Mouse (Mus musculus) bone marrow, adult 2 months (tissue): ENCODE data around the gene Apol7e. TPM values are rescaled to one million over a fixed set of nuclear protein-coding genes. Genes with fewer than 3 reads are reported as not detected.
A peak's percentile ranks its signal among the peaks of the same experiment; 100 is the strongest.
"Not testable (repeated sequence)": the region's sequence is repeated elsewhere in the genome, so short reads cannot be mapped to it uniquely, and the experiment has no call there.

Experiments
- H3K27ac ChIP-seq: fragments of 200-500 bp; 2 replicates; pipeline ENCODE4 v1.5.1; 2012; ENCODE audit warnings: low read depth, mild to moderate bottlenecking, control low read depth, inconsistent platforms, low read length; ENCODE audit not compliant: control insufficient read depth, poor library complexity, insufficient read depth
- H3K4me1 ChIP-seq: fragments of 200-500 bp; 2 replicates; pipeline ENCODE4 v1.6.1; 2011; ENCODE audit warnings: low read length; ENCODE audit not compliant: control insufficient read depth, insufficient read depth
- H3K4me3 ChIP-seq: fragments of 200-500 bp; replicated peaks from 2 replicates; pipeline ENCODE3; 2011; ENCODE audit warnings: mild to moderate bottlenecking, low read depth, low read length, control low read depth; ENCODE audit not compliant: control insufficient read depth
- CTCF ChIP-seq: fragments of 200-500 bp; IDR thresholded peaks from 2 replicates; pipeline ENCODE4 v1.5.1; 2011; ENCODE audit warnings: low read length, control low read depth; ENCODE audit not compliant: control insufficient read depth, insufficient read depth
- WGBS: fragments of 180-500 bp; shearing (Covaris S2); methylation state at CpG from one replicate; pipeline ENCODE4 v1.1.7; 2018; 5-methylcytosine and 5-hydroxymethylcytosine counted together
- polyA plus RNA-seq: library from polyadenylated mRNA; stranded (reverse); fragments of >200 nt; gene quantifications from 2 replicates; pipeline ENCODE4 v1.2.4, GENCODE M21; 2011; ENCODE audit warnings: low replicate concordance; ENCODE audit not compliant: missing spikeins, insufficient read depth, insufficient read length

Apol7e gene
- 0.88 and 4.3 TPM in 2 replicates for polyA plus RNA-seq

DNA sequence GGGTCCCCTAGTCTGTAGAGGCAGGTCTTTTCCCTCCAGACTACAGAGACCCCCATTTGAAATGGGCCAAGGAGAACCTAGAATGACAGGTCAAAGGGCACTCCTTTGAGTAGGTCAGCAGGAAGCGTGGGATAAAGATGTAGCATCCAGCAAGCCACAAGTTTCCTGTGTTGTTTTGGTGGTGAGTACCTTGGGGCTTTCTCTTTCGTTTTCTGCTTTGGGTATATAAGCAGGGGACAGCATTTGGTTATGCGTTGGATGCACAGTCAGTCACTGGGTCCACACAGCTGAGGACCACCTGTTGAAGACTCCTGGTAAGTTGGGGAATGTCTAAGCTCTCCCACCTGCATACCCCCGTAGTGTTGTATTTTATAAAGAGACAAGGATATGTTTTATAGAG lies at the start of gene Apol7e:
Apol7e (plus strand) TSS at position 202 of the 400 bp plus-strand sequence.
- not testable (repeated sequence) for H3K4me1 ChIP-seq, H3K4me3 ChIP-seq, H3K27ac ChIP-seq
- WGBS = 18% methylated on average over 4 of the region's 4 CpGs

- H3K27ac ChIP-seq, H3K4me3 ChIP-seq: not testable (repeated sequence)
Observed at GRCm38 (mm10) chr15:77651143-77651542, 47.5 kb upstream of the Apol7e start.

DNA sequence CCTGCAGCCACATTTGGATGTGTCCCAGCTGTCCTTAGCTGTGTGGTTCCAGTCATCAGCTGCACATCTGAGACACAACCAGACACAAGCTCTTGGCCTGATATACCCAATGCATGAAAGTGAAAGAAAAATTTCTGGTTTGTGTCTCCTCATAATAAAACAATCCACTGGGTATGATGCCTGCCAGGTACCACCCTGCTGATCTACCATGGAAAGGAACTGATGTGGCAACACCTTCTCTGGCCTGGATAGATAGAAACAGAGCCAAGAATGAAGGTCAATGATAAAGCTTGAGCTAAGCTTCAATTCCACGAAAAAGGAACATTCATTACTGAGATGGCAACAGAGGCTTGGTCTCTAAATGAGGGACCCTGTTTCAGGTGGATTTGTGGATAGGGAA lies 38.9 kb upstream of the Apol7e start:
- H3K27ac ChIP-seq, H3K4me1 ChIP-seq, H3K4me3 ChIP-seq: not testable (repeated sequence)
- WGBS = 57% methylated on average over 1 of the region's 1 CpGs

More at GRCm38 (mm10) chr15:77651143-77651542, 47.5 kb upstream of the Apol7e start:
- not testable (repeated sequence) for H3K4me1 ChIP-seq

DNA sequence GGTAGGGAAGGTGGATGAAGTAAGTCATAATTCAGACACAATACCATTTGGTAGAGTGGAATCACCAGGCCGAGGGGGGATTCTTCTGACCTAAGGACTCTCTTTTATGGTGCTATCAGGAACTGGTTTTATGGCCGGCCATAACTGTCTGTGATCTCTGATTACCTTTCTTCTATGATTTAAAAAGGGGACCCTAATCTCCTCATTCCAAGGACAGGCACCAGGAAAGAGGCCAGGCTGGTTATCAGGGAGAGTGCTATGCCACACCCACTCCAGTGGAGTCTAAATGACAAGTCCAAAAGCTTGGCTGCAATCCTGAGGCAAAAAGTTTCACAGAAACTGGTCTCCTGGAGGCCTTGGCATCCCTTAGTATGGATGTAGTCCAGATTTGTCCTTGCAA lies 36.8 kb upstream of the Apol7e start:
- H3K4me3 ChIP-seq, H3K4me1 ChIP-seq, H3K27ac ChIP-seq: not testable (repeated sequence)
- WGBS = 58% methylated on average over 2 of the region's 2 CpGs

DNA sequence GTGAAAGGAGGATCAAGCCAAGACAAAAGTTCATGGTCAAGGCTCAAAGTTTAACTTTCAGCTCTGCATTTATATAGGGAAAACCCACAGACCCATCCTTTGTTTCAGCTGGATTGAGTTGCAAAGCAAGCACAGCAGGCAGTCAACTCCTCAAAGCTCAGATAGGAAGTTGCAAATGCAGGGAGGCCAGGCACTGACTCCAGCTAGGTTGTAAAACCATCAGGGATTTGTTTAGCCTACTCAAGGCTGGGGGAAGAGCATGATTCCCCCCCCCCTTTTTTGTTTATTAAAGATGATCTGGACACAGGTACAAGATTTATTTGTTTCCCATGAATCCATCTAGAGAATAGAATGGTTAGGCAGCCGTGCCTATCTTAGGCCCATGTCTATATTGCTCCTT lies 24.6 kb upstream of the Apol7e start:
- not testable (repeated sequence) for H3K4me3 ChIP-seq, H3K4me1 ChIP-seq, H3K27ac ChIP-seq
- WGBS = 56% methylated on average over 1 of the region's 1 CpGs

DNA sequence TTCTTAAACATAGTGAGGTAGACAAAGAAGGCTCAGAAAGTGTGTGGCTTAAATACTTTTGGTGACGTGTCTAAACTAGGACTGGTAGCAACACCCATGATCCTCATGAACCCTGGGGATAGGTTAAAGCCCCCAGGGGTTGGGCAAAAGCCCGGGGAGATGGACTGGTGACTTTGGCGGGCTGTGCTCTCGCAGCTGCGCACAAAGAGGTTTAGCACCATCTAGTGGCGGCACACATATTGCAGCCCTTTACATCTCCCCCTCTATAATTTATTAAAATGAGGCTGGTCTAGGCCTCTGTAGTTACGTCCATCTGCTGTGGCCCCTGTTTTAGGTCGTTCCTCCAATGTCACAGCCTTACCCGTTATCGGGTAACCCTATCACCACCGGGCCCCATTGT lies 14.7 kb upstream of the Apol7e start:
- WGBS = 12% methylated on average over 11 of the region's 11 CpGs
- H3K4me3 ChIP-seq, H3K4me1 ChIP-seq, H3K27ac ChIP-seq: not testable (repeated sequence)
- peak; percentile 53; the same call in 1 of the 2 replicates for TF ChIP-seq CTCF

DNA sequence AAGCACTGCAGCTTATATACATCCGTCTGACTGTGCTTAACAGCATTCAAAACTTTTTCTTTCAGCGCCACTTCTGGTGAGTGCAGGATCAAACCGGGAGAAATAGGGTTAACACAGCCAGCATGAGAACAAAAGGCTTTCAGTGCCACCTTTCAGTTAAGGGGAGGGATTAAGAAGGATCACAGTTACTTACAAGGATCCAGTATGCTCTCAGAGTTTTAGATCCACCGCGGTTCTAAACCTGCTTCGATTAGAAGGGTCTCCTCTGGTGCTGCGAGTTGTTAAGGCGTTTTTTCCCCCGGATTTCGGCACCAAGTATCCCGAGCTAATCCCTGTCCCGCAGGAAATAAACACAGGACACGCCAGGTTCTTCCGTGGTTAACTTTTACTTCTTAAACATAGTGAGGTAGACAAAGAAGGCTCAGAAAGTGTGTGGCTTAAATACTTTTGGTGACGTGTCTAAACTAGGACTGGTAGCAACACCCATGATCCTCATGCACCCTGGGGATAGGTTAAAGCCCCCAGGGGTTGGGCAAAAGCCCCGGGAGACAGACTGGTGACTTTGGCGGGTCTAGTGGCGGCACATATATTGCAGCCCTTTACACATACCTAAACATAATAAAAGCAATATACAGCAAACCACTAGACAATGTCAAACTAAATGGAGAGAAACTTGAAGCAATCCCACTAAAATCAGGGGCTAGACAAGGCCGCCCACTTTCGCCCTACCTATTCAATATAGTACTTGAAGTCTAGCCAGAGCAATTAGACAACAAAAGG lies 6.9 kb upstream of the Apol7e start:
- not testable (repeated sequence) for H3K27ac ChIP-seq, H3K4me1 ChIP-seq, H3K4me3 ChIP-seq
- 11% methylated on average over 20 of the region's 20 CpGs for WGBS

GRCm38 (mm10) chr15:77694687-77695295 lies 3.9 kb upstream of the Apol7e start:
- H3K4me3 ChIP-seq, H3K4me1 ChIP-seq, H3K27ac ChIP-seq: not testable (repeated sequence)
- WGBS = 33% methylated on average over 13 of the region's 15 CpGs
- TF ChIP-seq CTCF = peak; percentile 50

DNA sequence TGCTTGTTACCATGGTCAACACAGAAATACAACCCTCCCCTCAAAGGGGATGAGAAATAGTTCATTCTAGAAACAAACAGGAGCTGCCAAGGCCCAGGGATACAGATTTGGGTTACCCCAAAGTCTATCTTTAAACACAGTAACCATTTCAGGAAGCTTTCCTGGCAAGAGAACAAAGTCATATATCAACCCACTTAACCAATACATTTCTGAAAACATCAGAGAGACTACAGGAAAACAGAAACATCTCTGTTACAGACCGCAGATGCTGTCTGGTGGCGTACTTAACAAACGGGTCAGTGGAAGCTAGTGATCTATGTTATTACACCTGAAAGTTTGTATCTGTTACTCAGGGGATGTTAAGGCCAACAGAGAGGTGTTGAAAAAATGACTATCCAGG lies 6.6 kb downstream of the Apol7e start:
- WGBS = 58% methylated on average over 3 of the region's 3 CpGs
- not testable (repeated sequence) for H3K4me1 ChIP-seq

GRCm38 (mm10) chr15:77708936-77709335 lies 10.3 kb downstream of the Apol7e start:
- H3K4me1 ChIP-seq, H3K27ac ChIP-seq, H3K4me3 ChIP-seq: not testable (repeated sequence)
- 60% methylated on average over 1 of the region's 1 CpGs for WGBS

More for the DNA sequence above, 6.6 kb downstream of the Apol7e start:
- not testable (repeated sequence) for H3K27ac ChIP-seq, H3K4me3 ChIP-seq

- WGBS = 70% methylated on average over 4 of the region's 6 CpGs
- H3K4me3 ChIP-seq, H3K4me1 ChIP-seq, H3K27ac ChIP-seq: not testable (repeated sequence)
Observed at GRCm38 (mm10) chr15:77718240-77718639, 19.6 kb downstream of the Apol7e start.

DNA sequence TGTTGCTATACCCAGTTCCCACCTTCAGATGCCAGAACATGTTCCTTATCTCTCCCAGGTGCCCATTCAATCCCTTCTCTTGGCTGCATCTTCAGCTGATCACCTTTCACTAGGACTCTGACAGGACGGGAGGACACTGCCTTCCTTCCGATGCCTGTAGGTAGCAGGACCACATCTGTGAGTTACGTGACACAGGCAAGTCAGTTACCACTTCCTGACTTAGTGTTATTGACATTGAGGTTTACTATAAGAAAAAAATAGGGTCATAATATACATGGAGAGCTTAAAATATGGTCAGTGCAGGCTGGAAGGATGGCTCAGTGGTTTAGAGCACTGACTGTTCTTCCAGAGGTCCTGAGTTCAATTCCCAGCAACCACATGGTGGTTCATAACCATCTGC lies 22.9 kb downstream of the Apol7e start:
- not testable (repeated sequence) for H3K4me1 ChIP-seq, H3K4me3 ChIP-seq, H3K27ac ChIP-seq
- WGBS = no CpG with 5 or more reads among the region's 3 CpGs

- H3K27ac ChIP-seq, H3K4me1 ChIP-seq, H3K4me3 ChIP-seq: not testable (repeated sequence)
- WGBS = 24% methylated on average over 4 of the region's 10 CpGs
Observed at GRCm38 (mm10) chr15:77724208-77724911, 25.7 kb downstream of the Apol7e start.
